11 mouse cellular contexts compared by ENCODE assay signal in genomic region chr7:132768498-132769344, GRCm38 (mm10). TPM values are rescaled to one million over a fixed set of nuclear protein-coding genes. Genes with fewer than 3 reads are reported as not detected.
A peak's percentile ranks its signal among the peaks of the same experiment; 100 is the strongest.
DNase-seq lines count a peak whose midpoint lies in the region; ATAC-seq and TF ChIP-seq lines count a peak whose summit lies in the region.
"Had no signal": no experiment of that assay in that cellular context is flagged by ENCODE, and none has a peak within 500 bp of the region (broad histone marks: within the 10 kb centered on the region; RNA-seq: fewer than 3 reads in every experiment).

No protein-coding gene starts in this region.

- H3K4me1 ChIP-seq in kidney, embryonic 15.5 days, result peaks cover 29% of the 10 kb centered on the region
- H3K4me1 ChIP-seq in G1E (ENCODE audit: insufficient read depth, low read depth, low read length), result peaks cover 72% of the 10 kb centered on the region
- H3K4me1 ChIP-seq in cortical plate, adult 2 months (ENCODE audit: control insufficient read depth, insufficient read depth, low read length), result peaks cover 22% of the 10 kb centered on the region
- peaks cover 29% of the 10 kb centered on the region for H3K4me1 ChIP-seq in limb, embryonic 10.5 days
- H3K4me1 ChIP-seq in heart, embryonic 10.5 days, result peaks cover 31% of the 10 kb centered on the region

- H3K27ac ChIP-seq in kidney, embryonic 15.5 days, result peak overlapping the region; percentile 25; the same call in 1 of the 2 replicates
- peak overlapping the region; percentile 32; the same call in 1 of the 2 replicates for H3K27ac ChIP-seq in cortical plate, adult 2 months (ENCODE audit: insufficient read depth, low read length)
- H3K27ac ChIP-seq in limb, embryonic 10.5 days, result peak overlapping the region; percentile 31; the same call in 1 of the 2 replicates
- H3K27ac ChIP-seq in heart, embryonic 10.5 days, result no peak overlapping the region
- H3K27ac ChIP-seq: lung, embryonic 15.5 days had no signal

- TF ChIP-seq CTCF in G1E (IDR thresholded peaks at IDR 0.05; ENCODE audit: low read depth, low read length), result no peak
- no peak for TF ChIP-seq CTCF in cortical plate, adult 2 months (IDR thresholded peaks at IDR 0.05; ENCODE audit: extremely low read depth, insufficient read depth, low read length)

- H3K27me3 ChIP-seq in kidney, embryonic 15.5 days, result no peaks in the 10 kb centered on the region
- no peaks in the 10 kb centered on the region for H3K27me3 ChIP-seq in G1E (ENCODE audit: insufficient read depth, low read length)
- H3K27me3 ChIP-seq in limb, embryonic 10.5 days (ENCODE audit: low read depth, poor library complexity, severe bottlenecking), result no peaks in the 10 kb centered on the region
- H3K27me3 ChIP-seq in heart, embryonic 10.5 days (ENCODE audit: insufficient read depth, poor library complexity, severe bottlenecking), result no peaks in the 10 kb centered on the region
- H3K27me3 ChIP-seq: lung, embryonic 15.5 days had no signal

- H3K9ac ChIP-seq in kidney, embryonic 15.5 days, result no peak overlapping the region
- H3K9ac ChIP-seq: hindbrain, embryonic 14.5 days; lung, embryonic 15.5 days had no signal

- H3K9me3 ChIP-seq in kidney, embryonic 15.5 days (replicated peaks), result no peaks in the 10 kb centered on the region
- no peaks in the 10 kb centered on the region for H3K9me3 ChIP-seq in G1E (replicated peaks)
- no peaks in the 10 kb centered on the region for H3K9me3 ChIP-seq in limb, embryonic 10.5 days (replicated peaks)
- H3K9me3 ChIP-seq in heart, embryonic 10.5 days, result no peaks in the 10 kb centered on the region
- H3K9me3 ChIP-seq: lung, embryonic 15.5 days had no signal

- H3K36me3 ChIP-seq in kidney, embryonic 15.5 days, result peaks cover 41% of the 10 kb centered on the region
- H3K36me3 ChIP-seq in G1E (replicated peaks), result peaks cover 94% of the 10 kb centered on the region
- peaks cover 75% of the 10 kb centered on the region for H3K36me3 ChIP-seq in limb, embryonic 10.5 days
- H3K36me3 ChIP-seq in heart, embryonic 10.5 days, result peaks cover 23% of the 10 kb centered on the region

- no peak for DNase-seq in kidney, postnatal 4 days
- DNase-seq in G1E (ENCODE audit: low spot score), result peak; percentile 26
- no peak for DNase-seq in limb, embryonic 10.5 days (ENCODE audit: low spot score)
- DNase-seq in right cerebral cortex, adult 18-20 months, result no peak
- no peak for DNase-seq in lung, postnatal 25 days (ENCODE audit: low spot score)
- no peak for DNase-seq in heart, embryonic 10.5 days (ENCODE audit: low spot score)
- DNase-seq: layer of hippocampus, adult 9-11 months had no signal

- ATAC-seq in kidney, embryonic 15.5 days (replicated peaks; ENCODE audit: low FRiP score), result no peak; the same call in 1 of the 2 replicates
- ATAC-seq in G1E (ENCODE audit: extremely low read depth, insufficient number of reproducible peaks, low FRiP score, poor library complexity, severe bottlenecking), result peak; percentile 32; the same call in 1 of the 2 replicates

- no peak overlapping the region for H3K4me3 ChIP-seq in kidney, embryonic 15.5 days (replicated peaks)
- no peak overlapping the region; the same call in 1 of the 2 replicates for H3K4me3 ChIP-seq in G1E (ENCODE audit: low read depth, low read length)
- no peak overlapping the region for H3K4me3 ChIP-seq in cortical plate, adult 2 months (ENCODE audit: insufficient read depth, low read length)
- no peak overlapping the region for H3K4me3 ChIP-seq in limb, embryonic 10.5 days
- H3K4me3 ChIP-seq in heart, embryonic 10.5 days, result no peak overlapping the region
- H3K4me3 ChIP-seq: lung, embryonic 15.5 days had no signal

- no peak overlapping the region for H3K4me2 ChIP-seq in kidney, embryonic 15.5 days
- H3K4me2 ChIP-seq: hindbrain, embryonic 14.5 days; lung, embryonic 15.5 days had no signal

- TF ChIP-seq POLR2A in cortical plate, adult 2 months (IDR thresholded peaks at IDR 0.05; ENCODE audit: extremely low read depth, insufficient read depth, low read length), result no peak

- 66% methylated on average over 12 of the region's 12 CpGs for WGBS in kidney, embryonic 15.5 days
- WGBS in limb, embryonic 10.5 days, result 86% methylated on average over 12 of the region's 12 CpGs
- 74% methylated on average over 12 of the region's 12 CpGs for WGBS in heart, embryonic 10.5 days

RNA-seq across cellular contexts. Expression of gene Fam53b, which starts 45.0 kb away (rescaled TPM):
- 22.0 and 22.5 TPM in 2 replicates for polyA plus RNA-seq in kidney, embryonic 15.5 days (2015; fragmentation: Nextera tagmentation; extraction: Ambion mirVana)
- total RNA-seq in G1E (2014; fragmentation: Nextera tagmentation), result 27.1 and 63.6 TPM in 2 replicates
- total RNA-seq in G1E (2017), result 15.0 and 22.1 TPM in 2 replicates
- 23.8 and 24.6 TPM in 2 replicates for polyA plus RNA-seq in G1E (2012)
- polyA plus RNA-seq in cortical plate, adult 2 months (2012; rRNA removed), result 21.4 and 21.9 TPM in 2 replicates
- polyA plus RNA-seq in limb, embryonic 10.5 days (2016; fragmentation: Nextera tagmentation; extraction: Ambion mirVana), result 32.7 and 39.1 TPM in 2 replicates
- 17.7 and 18.4 TPM in 2 replicates for polyA plus RNA-seq in heart, embryonic 10.5 days (2016; fragmentation: Nextera tagmentation; extraction: Ambion mirVana)
